Mouse (Mus musculus) heart, postnatal 0 days (tissue): Measurements from ENCODE around the gene Hoxc6. TPM values are rescaled to one million over a fixed set of nuclear protein-coding genes. Genes with fewer than 3 reads are reported as not detected.

ENCODE experiments used
- ATAC-seq: fragments of 200-750 bp; cut with Nextera tagmentation; 2 replicates; pipeline ENCODE4 v1.8.0; 2017; ENCODE audit warnings: low read depth, moderate number of reproducible peaks, moderate library complexity; ENCODE audit not compliant: insufficient read depth
- DNase-seq: peaks from one replicate; pipeline ENCODE4 v3.0.0-alpha.2; 2016; ENCODE audit warnings: low spot score
- H3K27ac ChIP-seq: fragments of 300-500 bp; sonication (generic); 2 replicates; pipeline ENCODE4 v1.5.1; 2014; ENCODE audit warnings: low read depth, mild to moderate bottlenecking
- H3K27me3 ChIP-seq: fragments of 300-500 bp; sonication (generic); 2 replicates; pipeline ENCODE4 v1.6.1; 2014; ENCODE audit warnings: low read length, mixed read lengths; ENCODE audit not compliant: control insufficient read depth, insufficient read depth
- H3K36me3 ChIP-seq: fragments of 300-500 bp; sonication (generic); replicated peaks from 2 replicates; pipeline ENCODE4 v1.6.1; 2014; ENCODE audit warnings: low read length, mixed read lengths; ENCODE audit not compliant: control insufficient read depth, insufficient read depth
- H3K4me1 ChIP-seq: fragments of 300-500 bp; sonication (generic); 2 replicates; pipeline ENCODE4 v1.6.1; 2014; ENCODE audit warnings: antibody characterized with exemption; ENCODE audit not compliant: control insufficient read depth, insufficient read depth
- H3K4me2 ChIP-seq: fragments of 300-500 bp; sonication (generic); 2 replicates; pipeline ENCODE4 v1.6.1; 2014; ENCODE audit warnings: low read depth, mild to moderate bottlenecking, low read length, moderate library complexity
- H3K4me3 ChIP-seq: fragments of 300-500 bp; sonication (generic); 2 replicates; pipeline ENCODE4 v1.5.1; 2014; ENCODE audit warnings: low read depth, low read length
- H3K9ac ChIP-seq: fragments of 300-500 bp; sonication (generic); replicated peaks from 2 replicates; pipeline ENCODE4 v1.6.1; 2014; ENCODE audit warnings: low read depth, low read length, mixed read lengths
- H3K9me3 ChIP-seq: fragments of 300-500 bp; sonication (generic); replicated peaks from 2 replicates; pipeline ENCODE4 v1.6.1; 2016; ENCODE audit warnings: low read length; ENCODE audit not compliant: control insufficient read depth
- CTCF ChIP-seq: IDR thresholded peaks from 2 replicates; pipeline ENCODE4 v1.5.1; 2016; ENCODE audit warnings: antibody characterized with exemption, control low read depth, low read depth
- EP300 ChIP-seq: IDR thresholded peaks from 2 replicates; pipeline ENCODE4 v1.6.1; 2016; ENCODE audit warnings: antibody characterized with exemption, low read depth
- WGBS: fragments of 180-500 bp; shearing (Covaris S2); extraction: QIAGEN DNeasy Blood & Tissue Kit; methylation state at CpG from one replicate; pipeline ENCODE4 v1.1.7; 2014; 5-methylcytosine and 5-hydroxymethylcytosine counted together
- polyA plus RNA-seq: library from polyadenylated mRNA; unstranded; fragments of >200 nt; fragmentation: Nextera tagmentation; extraction: Ambion mirVana; gene quantifications from 2 replicates; pipeline ENCODE4 v1.2.1, GENCODE M21; 2015
- total RNA-seq: library from RNA; depleted of rRNA; stranded (reverse); fragments of >200 nt; gene quantifications from 2 replicates; pipeline ENCODE4 v1.2.3, GENCODE M21; 2014; ENCODE audit warnings: low replicate concordance

Hoxc6 gene
- total and polyA plus RNA-seq, 2 experiments from 2014 or later, result not detected

DNA sequence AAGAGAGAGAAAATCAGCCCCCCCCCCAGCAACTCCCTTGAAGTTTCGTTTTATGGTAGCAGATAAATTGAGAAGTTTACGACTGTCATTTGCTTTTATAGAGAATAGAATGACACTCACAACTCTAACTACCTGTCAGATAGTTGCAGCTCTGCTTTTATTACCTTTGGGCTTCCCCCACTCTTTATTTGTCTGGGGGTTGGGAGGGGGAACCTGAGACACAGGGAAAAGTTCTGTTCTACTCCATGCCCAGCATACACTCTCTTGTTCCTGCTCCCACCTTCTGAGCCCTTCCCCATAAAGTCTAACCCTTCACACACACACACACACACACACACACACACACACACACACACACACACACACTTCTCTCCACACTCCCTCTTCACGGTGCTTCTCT lies 5.2 kb upstream of the Hoxc6 start:
- peaks cover 98% of the 10 kb centered on the region for H3K27me3 ChIP-seq
- DNase-seq, result no peak
- no peak overlapping the region for H3K27ac ChIP-seq
- no peaks in the 10 kb centered on the region for H3K36me3 ChIP-seq
- H3K4me3 ChIP-seq, result no peak overlapping the region
- no peaks in the 10 kb centered on the region for H3K9me3 ChIP-seq
- H3K4me1 ChIP-seq, result no peaks in the 10 kb centered on the region
- 4% methylated on average over 3 of the region's 3 CpGs for WGBS
- no peak for ATAC-seq
- TF ChIP-seq CTCF, result no peak
- TF ChIP-seq EP300, result no peak
- H3K9ac ChIP-seq, result no peak overlapping the region
- H3K4me2 ChIP-seq, result no peak overlapping the region

DNA sequence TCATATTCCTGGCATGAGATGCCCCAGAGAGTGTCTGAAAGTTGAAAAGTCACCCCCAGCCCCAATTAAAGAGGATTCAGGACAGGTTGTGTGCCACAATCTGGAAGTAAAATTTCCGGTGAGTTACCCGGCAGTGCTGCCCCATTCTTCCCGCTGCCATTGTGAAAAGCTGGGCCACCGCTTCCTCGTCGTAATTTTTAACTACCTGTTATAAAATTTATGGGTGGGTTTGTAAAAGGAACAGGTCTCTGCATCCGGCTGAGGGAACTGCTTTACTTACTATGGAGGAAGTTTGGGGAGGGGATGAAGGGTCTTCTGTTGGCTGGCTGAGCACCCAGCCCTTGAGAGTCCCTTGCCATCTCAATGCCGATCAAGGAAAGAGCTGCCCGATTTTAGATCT lies 1.5 kb upstream of the Hoxc6 start:
- WGBS, result 6% methylated on average over 9 of the region's 9 CpGs
- no peak for TF ChIP-seq EP300
- no peak for TF ChIP-seq CTCF
- Histone ChIP-seq H3K27ac (no peak overlapping the region), H3K27me3 (peaks cover 99% of the 10 kb centered on the region), H3K36me3 (no peaks in the 10 kb centered on the region), H3K9me3 (no peaks in the 10 kb centered on the region), H3K4me1 (peaks cover 22% of the 10 kb centered on the region), H3K4me2 (no peak overlapping the region), H3K4me3 (no peak overlapping the region), H3K9ac (no peak overlapping the region)
- DNase-seq, result no peak
- ATAC-seq, result no peak

DNA sequence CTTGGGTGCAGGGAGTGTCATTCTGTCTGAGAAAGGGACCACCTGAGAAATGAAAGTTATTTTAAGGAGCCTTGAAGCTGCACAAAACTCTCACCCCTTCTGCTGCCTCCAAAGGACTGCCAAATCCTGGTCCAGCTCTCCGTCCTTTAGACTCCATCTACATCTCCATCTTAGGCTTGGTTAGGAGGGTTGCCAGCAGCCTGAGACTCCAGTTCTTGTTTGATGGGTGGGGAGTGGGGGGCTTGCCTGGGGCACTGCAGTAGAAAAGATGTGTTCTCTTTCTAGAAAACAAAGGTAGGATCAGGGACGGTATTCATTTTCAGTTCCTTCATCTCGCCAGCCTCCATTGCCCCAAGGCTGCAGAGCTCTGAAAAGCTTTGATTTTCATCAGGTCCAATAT lies 626 bp upstream of the Hoxc6 start:
- Histone ChIP-seq H3K9ac (no peak overlapping the region), H3K27ac (no peak overlapping the region), H3K9me3 (no peaks in the 10 kb centered on the region), H3K4me1 (peaks cover 25% of the 10 kb centered on the region), H3K27me3 (peaks cover 99% of the 10 kb centered on the region), H3K4me3 (no peak overlapping the region), H3K36me3 (no peaks in the 10 kb centered on the region), H3K4me2 (no peak overlapping the region)
- ATAC-seq (no peak), DNase-seq (no peak)
- TF ChIP-seq EP300, result no peak
- TF ChIP-seq CTCF, result no peak
- 3% methylated on average over 3 of the region's 3 CpGs for WGBS

DNA sequence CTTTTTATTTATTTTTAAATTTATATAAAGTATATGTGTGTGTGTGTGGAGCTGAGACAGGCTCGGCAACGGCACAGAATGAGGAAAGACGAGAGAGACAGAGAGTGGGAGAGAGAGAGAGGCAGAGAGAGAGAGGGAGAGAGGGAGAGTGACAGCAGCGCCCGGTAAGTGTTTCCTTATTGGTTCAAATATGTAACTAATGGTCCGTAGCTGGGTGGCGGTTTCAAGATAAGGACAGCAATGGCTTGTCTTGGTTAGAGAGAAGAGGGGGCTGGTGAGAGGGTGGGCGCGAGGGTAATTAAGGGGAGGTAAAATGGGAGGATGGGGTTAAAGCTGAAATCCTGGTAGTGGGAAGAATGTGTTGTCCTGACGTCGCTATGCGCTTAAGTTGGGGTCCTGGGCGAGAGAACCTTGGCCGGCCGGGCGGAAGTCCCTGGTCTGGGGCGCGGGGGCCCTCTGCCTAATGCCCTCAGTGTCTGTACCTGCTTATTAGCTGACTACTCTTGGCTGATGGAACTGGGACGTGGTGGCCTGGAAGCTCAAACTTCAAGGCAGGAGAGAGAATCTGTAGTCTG lies 638 bp downstream of the Hoxc6 start:
- Histone ChIP-seq H3K36me3 (no peaks in the 10 kb centered on the region), H3K9me3 (no peaks in the 10 kb centered on the region), H3K27ac (no peak overlapping the region), H3K4me2 (peak overlapping the region; percentile 72), H3K9ac (peak overlapping the region; percentile 47; the same call in 1 of the 2 replicates), H3K4me3 (peak overlapping the region; percentile 46), H3K4me1 (peaks cover 25% of the 10 kb centered on the region), H3K27me3 (peaks cover 98% of the 10 kb centered on the region)
- ATAC-seq (peak; percentile 22; the same call in 1 of the 2 replicates), DNase-seq (no peak)
- TF ChIP-seq CTCF, result no peak
- no peak for TF ChIP-seq EP300
- WGBS, result 1% methylated on average over 19 of the region's 19 CpGs

DNA sequence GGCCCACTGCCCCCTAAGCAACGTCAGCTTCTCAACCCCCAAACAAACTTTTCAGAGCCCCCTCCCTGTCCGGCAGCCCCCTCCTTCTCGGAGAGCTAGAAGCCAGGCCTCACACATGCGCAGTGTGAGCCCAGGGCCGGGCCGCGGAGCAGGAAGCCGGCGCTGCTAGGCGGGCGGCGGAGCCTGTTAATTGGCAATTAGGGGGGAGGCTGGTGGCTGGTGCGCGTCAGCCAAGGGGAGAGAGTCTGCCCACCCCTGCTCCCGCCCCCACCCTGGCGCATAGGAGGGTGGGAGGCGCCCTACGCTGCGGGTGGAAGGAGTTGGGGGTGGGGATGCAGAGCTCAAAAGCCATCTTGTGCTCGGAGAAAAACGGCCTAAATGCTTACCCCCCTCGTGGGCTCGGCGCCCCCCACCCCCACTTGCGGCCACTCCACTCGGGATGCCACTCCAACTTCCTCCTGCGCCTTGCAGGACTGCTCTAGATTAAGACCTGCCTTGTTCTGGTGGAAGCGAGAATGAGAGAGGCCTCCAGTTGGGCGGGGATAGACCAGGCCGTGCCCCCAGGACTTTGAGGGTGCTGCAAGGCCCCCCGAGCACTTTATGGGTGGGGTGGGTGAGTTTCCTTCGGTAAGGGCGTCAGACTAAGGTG lies 1.2 kb downstream of the Hoxc6 start:
- peak; percentile 87 for ATAC-seq
- Histone ChIP-seq H3K4me2 (peak overlapping the region; percentile 72), H3K27ac (no peak overlapping the region), H3K9ac (peak overlapping the region; percentile 47), H3K4me3 (peak overlapping the region; percentile 46), H3K27me3 (peaks cover 98% of the 10 kb centered on the region), H3K9me3 (no peaks in the 10 kb centered on the region), H3K36me3 (no peaks in the 10 kb centered on the region), H3K4me1 (peaks cover 25% of the 10 kb centered on the region)
- under 1% methylated on average over 25 of the region's 33 CpGs for WGBS
- TF ChIP-seq EP300 (no peak), CTCF (no peak)
- peak; percentile 30 for DNase-seq
